Mouse (Mus musculus): ENCODE results near the gene Zfp74. TPM values are rescaled to one million over a fixed set of nuclear protein-coding genes. Genes with fewer than 3 reads are reported as not detected.
A peak's percentile ranks its signal among the peaks of the same experiment; 100 is the strongest.
"Not testable (repeated sequence)": the region's sequence is repeated elsewhere in the genome, so short reads cannot be mapped to it uniquely, and the experiment has no call there.

Gene Zfp74
- polyA plus RNA-seq, 1 experiment from 2014 or later, result 10.1 TPM

DNA sequence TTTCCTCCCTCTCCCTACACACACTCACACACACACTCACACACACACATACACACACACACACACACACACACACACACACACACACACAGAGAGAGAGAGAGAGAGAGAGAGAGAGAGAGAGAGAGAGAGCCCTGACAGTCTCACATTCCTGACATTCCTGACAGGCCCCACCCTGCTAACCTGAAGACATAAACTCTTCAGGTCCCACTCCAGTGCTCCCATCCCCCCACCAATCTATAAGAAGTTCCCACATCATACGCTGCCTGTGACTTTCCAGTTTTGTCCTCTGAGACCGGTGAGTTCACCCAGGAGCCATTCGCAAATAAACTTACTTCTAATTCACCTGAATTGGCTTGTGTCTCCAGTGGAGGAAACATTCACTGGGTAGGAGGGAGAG lies 28.0 kb upstream of the Zfp74 start:
- no peaks in the 10 kb centered on the region; the same call in 1 of the 2 replicates for H3K9me3 ChIP-seq
- no peaks in the 10 kb centered on the region for H3K27me3 ChIP-seq (ENCODE audit: insufficient read depth, poor library complexity, severe bottlenecking)
- H3K27ac ChIP-seq, result no peak overlapping the region
- DNase-seq (ENCODE audit: low spot score), result no peak
- no peak overlapping the region for H3K4me3 ChIP-seq
- peaks cover 29% of the 10 kb centered on the region for H3K4me1 ChIP-seq (replicated peaks)
- 92% methylated on average over 3 of the region's 3 CpGs for WGBS
- peaks cover 14% of the 10 kb centered on the region for H3K36me3 ChIP-seq

DNA sequence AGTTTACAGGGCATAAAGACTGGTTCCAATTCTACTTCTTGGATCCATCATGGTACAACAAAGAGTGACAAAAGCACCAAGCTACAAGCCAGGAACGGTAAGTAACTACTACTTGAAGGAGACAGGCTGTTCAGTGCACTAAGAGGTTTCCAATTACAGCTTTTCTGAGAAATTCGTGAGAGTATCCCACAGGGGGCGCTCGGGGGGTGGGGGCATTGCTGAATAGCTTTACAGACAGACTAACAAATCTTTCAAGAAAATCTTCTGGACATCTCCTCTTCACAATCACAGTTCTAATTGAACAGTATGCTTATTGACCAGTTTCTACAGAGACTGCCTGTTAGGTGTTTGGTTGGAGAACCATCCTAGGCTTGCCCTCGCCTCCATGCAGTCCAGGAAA lies 27.6 kb upstream of the Zfp74 start:
- Histone ChIP-seq H3K36me3 (peaks cover 11% of the 10 kb centered on the region), H3K27me3 (ENCODE audit: insufficient read depth, poor library complexity, severe bottlenecking) (no peaks in the 10 kb centered on the region), H3K9me3 (no peaks in the 10 kb centered on the region; the same call in 1 of the 2 replicates), H3K4me3 (no peak overlapping the region), H3K4me1 (replicated peaks) (peaks cover 29% of the 10 kb centered on the region), H3K27ac (no peak overlapping the region)
- 58% methylated on average over 5 of the region's 5 CpGs for WGBS
- no peak for DNase-seq (ENCODE audit: low spot score)

DNA sequence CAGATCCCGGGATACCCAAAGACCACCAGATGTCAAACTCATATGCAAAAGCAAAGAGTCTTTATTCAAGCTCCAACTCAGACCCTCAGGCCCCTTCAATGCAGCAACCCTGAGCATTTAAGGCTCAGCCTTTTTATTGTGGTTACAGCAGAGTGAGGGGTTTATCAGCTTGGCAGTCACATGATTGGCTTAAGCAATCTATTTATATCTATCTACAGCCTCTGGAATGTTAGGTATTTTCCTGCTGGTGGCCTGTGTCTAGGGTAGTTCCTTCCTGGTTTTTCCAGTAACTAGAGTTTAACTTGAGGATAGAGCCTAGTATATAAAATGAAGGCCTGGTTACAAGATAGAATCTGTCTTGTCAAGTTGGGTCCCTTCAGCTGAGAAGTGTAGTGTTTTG lies 26.9 kb upstream of the Zfp74 start:
- H3K4me1 ChIP-seq (replicated peaks), result peaks cover 29% of the 10 kb centered on the region
- 95% methylated on average over 1 of the region's 1 CpGs for WGBS
- H3K36me3 ChIP-seq, result peaks cover 4% of the 10 kb centered on the region
- H3K4me3 ChIP-seq, result no peak overlapping the region
- no peak overlapping the region for H3K27ac ChIP-seq
- no peaks in the 10 kb centered on the region for H3K27me3 ChIP-seq (ENCODE audit: insufficient read depth, poor library complexity, severe bottlenecking)
- no peak for DNase-seq (ENCODE audit: low spot score)
- no peaks in the 10 kb centered on the region; the same call in 1 of the 2 replicates for H3K9me3 ChIP-seq

DNA sequence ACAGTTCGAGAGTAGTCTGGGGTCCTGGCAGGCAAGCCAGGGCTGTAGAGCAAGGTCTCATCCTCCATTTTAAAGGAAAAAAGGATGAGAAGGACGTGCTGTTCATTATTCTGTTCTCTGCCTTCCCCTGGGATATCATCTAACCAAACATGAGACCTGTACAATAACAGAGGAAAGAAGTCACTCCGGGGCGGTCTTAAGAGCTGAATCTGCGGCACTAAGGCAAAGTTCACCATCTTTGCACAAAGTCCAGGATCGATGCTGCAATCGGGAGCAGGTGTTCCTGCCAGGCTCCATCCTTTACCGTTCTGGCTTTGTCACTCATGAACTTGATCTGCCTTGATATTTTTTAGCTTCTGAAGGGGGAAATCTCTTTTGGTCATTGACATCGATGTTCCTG lies 16.8 kb upstream of the Zfp74 start:
- Histone ChIP-seq H3K27me3 (ENCODE audit: insufficient read depth, poor library complexity, severe bottlenecking) (no peaks in the 10 kb centered on the region), H3K9me3 (peaks cover 8% of the 10 kb centered on the region; the same call in 1 of the 2 replicates), H3K4me1 (replicated peaks) (no peaks in the 10 kb centered on the region), H3K36me3 (no peaks in the 10 kb centered on the region), H3K4me3 (no peak overlapping the region), H3K27ac (no peak overlapping the region)
- DNase-seq (ENCODE audit: low spot score), result no peak
- WGBS, result 89% methylated on average over 9 of the region's 9 CpGs

DNA sequence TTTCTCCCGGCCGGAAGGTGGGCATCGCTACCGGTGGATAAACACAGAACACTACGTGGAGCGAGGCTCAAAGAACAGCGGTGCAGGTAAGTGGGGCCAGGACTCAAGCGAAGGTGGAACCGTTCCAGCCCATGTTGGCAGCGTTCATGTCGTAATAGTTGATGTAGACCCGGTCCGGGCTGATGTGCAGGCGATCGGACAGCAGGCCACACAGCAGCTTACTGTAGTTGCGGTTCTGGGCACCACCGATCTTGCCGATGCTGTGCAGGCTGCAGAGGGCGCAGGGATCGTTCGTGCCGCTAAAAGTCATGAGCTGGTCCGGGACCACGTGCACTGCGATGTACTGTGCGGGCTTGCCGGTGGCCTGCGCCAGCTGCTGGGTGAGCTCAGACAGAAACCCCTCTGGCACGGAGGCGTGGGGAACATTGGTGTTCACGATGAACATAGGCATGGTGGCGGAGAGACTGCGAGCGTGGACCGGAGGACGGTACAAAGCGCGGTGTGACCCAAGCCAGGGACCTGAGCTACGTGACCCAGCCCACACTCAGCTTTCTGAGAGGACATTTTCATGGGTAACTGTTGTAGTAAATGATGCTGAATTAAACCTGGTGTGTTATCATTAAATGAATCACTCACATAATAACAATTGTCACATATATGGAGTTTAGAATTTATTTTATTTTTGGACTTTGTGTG lies 11.4 kb upstream of the Zfp74 start:
- not testable (repeated sequence) for H3K27me3 ChIP-seq (ENCODE audit: insufficient read depth, poor library complexity, severe bottlenecking); H3K36me3 ChIP-seq; DNase-seq (ENCODE audit: low spot score); H3K9me3 ChIP-seq; H3K4me3 ChIP-seq; H3K4me1 ChIP-seq (replicated peaks); H3K27ac ChIP-seq
- WGBS, result 51% methylated on average over 39 of the region's 39 CpGs

GRCm38 (mm10) chr7:29959004-29959403 lies 5.1 kb upstream of the Zfp74 start:
- no peaks in the 10 kb centered on the region for H3K9me3 ChIP-seq
- 63% methylated on average over 3 of the region's 3 CpGs for WGBS
- no peaks in the 10 kb centered on the region for H3K36me3 ChIP-seq
- no peak for DNase-seq (ENCODE audit: low spot score)
- H3K27ac ChIP-seq, result no peak overlapping the region
- no peaks in the 10 kb centered on the region for H3K27me3 ChIP-seq (ENCODE audit: insufficient read depth, poor library complexity, severe bottlenecking)
- H3K4me1 ChIP-seq (replicated peaks), result peaks cover 5% of the 10 kb centered on the region; the same call in 1 of the 2 replicates
- no peak overlapping the region for H3K4me3 ChIP-seq

DNA sequence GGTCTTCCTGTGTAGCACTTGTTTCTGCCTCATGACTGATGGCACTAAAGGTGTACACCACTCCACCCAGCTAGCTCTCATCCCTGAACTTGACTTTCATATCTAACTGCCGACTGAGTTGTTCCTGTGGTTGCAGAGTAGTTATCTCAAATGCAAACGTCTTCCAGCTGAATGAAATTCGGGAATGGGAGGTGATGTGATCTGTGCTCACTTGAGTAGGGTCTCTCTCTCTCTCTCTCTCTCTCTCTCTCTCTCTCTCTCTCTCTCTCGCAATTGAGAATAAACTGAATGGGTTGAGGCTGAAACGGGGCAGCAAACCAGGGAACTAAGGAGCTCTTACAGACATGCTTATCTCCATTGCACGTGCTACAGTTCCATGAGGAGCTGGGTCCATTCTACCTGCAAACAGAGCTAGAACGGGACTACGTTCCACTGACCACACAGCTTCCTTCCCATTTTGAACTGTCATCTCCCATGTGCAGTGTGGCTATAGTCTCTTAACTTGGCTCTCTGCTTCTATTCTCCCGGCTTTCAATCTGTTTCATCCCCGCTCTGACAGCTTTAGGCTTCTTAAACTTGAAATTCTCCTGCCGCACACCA lies 4.3 kb upstream of the Zfp74 start:
- 88% methylated on average over 11 of the region's 11 CpGs for WGBS
- H3K4me1 ChIP-seq (replicated peaks), result peaks cover 6% of the 10 kb centered on the region; the same call in 1 of the 2 replicates

DNA sequence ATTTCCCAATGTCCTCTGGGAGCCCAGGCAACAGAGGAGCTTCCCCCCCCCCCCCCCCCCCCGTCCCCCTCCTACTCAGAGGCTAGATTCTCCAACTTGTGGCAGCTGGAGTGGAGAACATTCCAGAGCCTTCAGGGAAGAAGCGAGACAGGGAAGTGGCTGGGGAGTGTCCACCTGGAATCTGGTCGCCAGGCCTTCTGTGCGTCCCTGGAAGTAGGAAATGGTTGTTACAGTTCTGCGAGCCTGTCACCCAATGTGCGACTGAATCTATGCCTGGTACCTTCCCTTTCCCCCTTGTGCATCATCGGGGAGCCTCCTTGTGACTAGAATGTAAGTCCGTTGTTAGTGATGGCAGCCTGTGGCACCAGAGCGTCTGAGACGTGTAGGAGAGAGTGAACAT lies 2.4 kb upstream of the Zfp74 start:
- peaks cover 13% of the 10 kb centered on the region for H3K4me1 ChIP-seq (replicated peaks)

More for the DNA sequence above, 4.3 kb upstream of the Zfp74 start:
- no peak for DNase-seq (ENCODE audit: low spot score)
- no peak overlapping the region for H3K4me3 ChIP-seq
- no peaks in the 10 kb centered on the region for H3K36me3 ChIP-seq
- H3K27me3 ChIP-seq (ENCODE audit: insufficient read depth, poor library complexity, severe bottlenecking), result no peaks in the 10 kb centered on the region
- no peaks in the 10 kb centered on the region for H3K9me3 ChIP-seq
- H3K27ac ChIP-seq, result no peak overlapping the region

GRCm38 (mm10) chr7:29954731-29955130 lies 842 bp upstream of the Zfp74 start:
- Histone ChIP-seq H3K4me3 (peak overlapping the region; percentile 59), H3K9me3 (no peaks in the 10 kb centered on the region), H3K27me3 (ENCODE audit: insufficient read depth, poor library complexity, severe bottlenecking) (no peaks in the 10 kb centered on the region), H3K27ac (0 out of 2 replicates have a peak overlapping the region, but pooled peaks have one; percentile 95), H3K4me1 (replicated peaks) (peaks cover 13% of the 10 kb centered on the region), H3K36me3 (peaks cover 17% of the 10 kb centered on the region)
- peak; percentile 50 for DNase-seq (ENCODE audit: low spot score)
- WGBS, result 22% methylated on average over 4 of the region's 4 CpGs

More for the DNA sequence above, 2.4 kb upstream of the Zfp74 start:
- Histone ChIP-seq H3K36me3 (peaks cover 2% of the 10 kb centered on the region), H3K9me3 (no peaks in the 10 kb centered on the region), H3K27ac (no peak overlapping the region), H3K4me3 (no peak overlapping the region), H3K27me3 (ENCODE audit: insufficient read depth, poor library complexity, severe bottlenecking) (no peaks in the 10 kb centered on the region)
- no peak for DNase-seq (ENCODE audit: low spot score)
- 61% methylated on average over 10 of the region's 10 CpGs for WGBS

GRCm38 (mm10) chr7:29953086-29953485 lies 803 bp downstream of the Zfp74 start:
- peaks cover 13% of the 10 kb centered on the region for H3K4me1 ChIP-seq (replicated peaks)
- peaks cover 32% of the 10 kb centered on the region for H3K36me3 ChIP-seq
- no peaks in the 10 kb centered on the region for H3K9me3 ChIP-seq
- H3K27ac ChIP-seq, result peak overlapping the region; percentile 95
- no peak for DNase-seq (ENCODE audit: low spot score)
- whole genome bisulfite sequencing, result 54% methylated on average over 10 of the region's 10 CpGs
- H3K27me3 ChIP-seq (ENCODE audit: insufficient read depth, poor library complexity, severe bottlenecking), result no peaks in the 10 kb centered on the region
- H3K4me3 ChIP-seq, result peak overlapping the region; percentile 59

- H3K27ac ChIP-seq, result no peak overlapping the region
- no peaks in the 10 kb centered on the region for H3K9me3 ChIP-seq
- WGBS, result 85% methylated on average over 2 of the region's 2 CpGs
- no peaks in the 10 kb centered on the region for H3K4me1 ChIP-seq (replicated peaks)
- H3K4me3 ChIP-seq, result no peak overlapping the region
- H3K27me3 ChIP-seq (ENCODE audit: insufficient read depth, poor library complexity, severe bottlenecking), result no peaks in the 10 kb centered on the region
- H3K36me3 ChIP-seq, result peaks cover 63% of the 10 kb centered on the region
- no peak for DNase-seq (ENCODE audit: low spot score)
Measured at GRCm38 (mm10) chr7:29944201-29944600, 9.7 kb downstream of the Zfp74 start.

- H3K9me3 ChIP-seq, result no peaks in the 10 kb centered on the region
- no peaks in the 10 kb centered on the region for H3K4me1 ChIP-seq (replicated peaks)
- 69% methylated on average over 2 of the region's 2 CpGs for WGBS
- no peak overlapping the region for H3K4me3 ChIP-seq
- no peak for DNase-seq (ENCODE audit: low spot score)
- no peak overlapping the region for H3K27ac ChIP-seq
- no peaks in the 10 kb centered on the region for H3K27me3 ChIP-seq (ENCODE audit: insufficient read depth, poor library complexity, severe bottlenecking)
- peaks cover 59% of the 10 kb centered on the region for H3K36me3 ChIP-seq
Measured at GRCm38 (mm10) chr7:29943720-29944119, 10.2 kb downstream of the Zfp74 start.

DNA sequence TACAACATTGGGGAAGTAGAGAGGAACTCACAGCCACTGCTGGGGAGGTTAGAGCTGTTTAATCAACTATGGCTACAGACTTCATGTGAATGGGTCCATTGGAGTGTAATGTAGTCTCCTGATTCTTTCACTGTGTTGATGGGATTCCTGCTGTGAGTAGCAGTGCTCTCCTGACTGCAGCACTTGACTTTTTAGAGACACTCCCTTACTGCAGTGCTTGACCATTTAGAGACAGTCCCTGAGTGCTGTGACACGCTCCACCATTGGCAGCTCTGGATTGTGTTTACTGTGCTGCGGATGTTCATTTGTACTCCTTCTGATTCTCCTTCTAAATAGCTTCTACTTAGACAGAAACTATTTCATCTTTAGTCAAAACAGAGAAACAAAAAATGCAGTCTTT lies 11.1 kb downstream of the Zfp74 start:
- H3K27me3 ChIP-seq (ENCODE audit: insufficient read depth, poor library complexity, severe bottlenecking), result no peaks in the 10 kb centered on the region

More for the DNA sequence above, 11.1 kb downstream of the Zfp74 start:
- Histone ChIP-seq H3K36me3 (peaks cover 54% of the 10 kb centered on the region), H3K9me3 (no peaks in the 10 kb centered on the region), H3K27ac (no peak overlapping the region), H3K4me1 (replicated peaks) (no peaks in the 10 kb centered on the region), H3K4me3 (no peak overlapping the region)
- no peak for DNase-seq (ENCODE audit: low spot score)
- WGBS, result 67% methylated on average over 2 of the region's 2 CpGs
